Mouse (Mus musculus) layer of hippocampus, adult 6 months (tissue): ENCODE results near the gene Kl. TPM values are rescaled to one million over a fixed set of nuclear protein-coding genes. Genes with fewer than 3 reads are reported as not detected.

Source experiments
- long read RNA-seq, 2 experiments: library from polyadenylated mRNA; unstranded; transcript quantifications; one replicate each; pipeline ENCODE4 v2.0.0; 2019 to 2020
- polyA plus RNA-seq: library from polyadenylated mRNA; unstranded; fragments of <200 nt; fragmentation: Nextera tagmentation; gene quantifications from 2 replicates; pipeline ENCODE4 v1.2.3, GENCODE M21; 2021

Kl gene
- 3.1 and 26.9 TPM in 2 replicates for polyA plus RNA-seq
- long read RNA-seq, experiment 1, full-length matches to known transcripts, result 1 of 1 reads
- long read RNA-seq, experiment 1, partial matches to known transcripts, result 0 of 1 reads
- long read RNA-seq, experiment 1, other reads (novel, unspliced or antisense), result 0 of 1 reads
- long read RNA-seq, experiment 2, full-length matches to known transcripts, result 5 of 8 reads
- long read RNA-seq, experiment 2, partial matches to known transcripts, result 1 of 8 reads
- long read RNA-seq, experiment 2, other reads (novel, unspliced or antisense), result 2 of 8 reads

DNA sequence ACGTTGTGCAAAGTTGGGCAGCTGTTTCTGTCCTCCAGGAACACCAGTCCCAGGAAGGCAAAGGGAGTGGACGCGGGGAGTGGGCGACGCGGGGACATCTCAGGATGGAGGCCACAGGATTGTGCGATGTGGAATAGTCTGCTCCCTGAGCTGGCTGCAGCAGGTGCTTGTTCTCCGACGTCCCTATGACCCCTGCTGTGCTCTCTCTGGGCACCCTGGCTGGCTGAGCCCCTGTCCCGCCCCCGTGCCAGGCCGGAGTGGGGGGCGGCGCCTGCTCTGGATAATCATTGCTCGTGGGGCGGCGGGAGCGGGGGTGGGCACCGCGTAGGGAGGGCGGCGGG lies at the start of gene Kl:
TSS of gene Kl (plus strand) at position 280 of the 341 bp plus-strand sequence.

